Mouse (Mus musculus): Measurements from ENCODE around the gene Hnrnpa1.

DNA sequence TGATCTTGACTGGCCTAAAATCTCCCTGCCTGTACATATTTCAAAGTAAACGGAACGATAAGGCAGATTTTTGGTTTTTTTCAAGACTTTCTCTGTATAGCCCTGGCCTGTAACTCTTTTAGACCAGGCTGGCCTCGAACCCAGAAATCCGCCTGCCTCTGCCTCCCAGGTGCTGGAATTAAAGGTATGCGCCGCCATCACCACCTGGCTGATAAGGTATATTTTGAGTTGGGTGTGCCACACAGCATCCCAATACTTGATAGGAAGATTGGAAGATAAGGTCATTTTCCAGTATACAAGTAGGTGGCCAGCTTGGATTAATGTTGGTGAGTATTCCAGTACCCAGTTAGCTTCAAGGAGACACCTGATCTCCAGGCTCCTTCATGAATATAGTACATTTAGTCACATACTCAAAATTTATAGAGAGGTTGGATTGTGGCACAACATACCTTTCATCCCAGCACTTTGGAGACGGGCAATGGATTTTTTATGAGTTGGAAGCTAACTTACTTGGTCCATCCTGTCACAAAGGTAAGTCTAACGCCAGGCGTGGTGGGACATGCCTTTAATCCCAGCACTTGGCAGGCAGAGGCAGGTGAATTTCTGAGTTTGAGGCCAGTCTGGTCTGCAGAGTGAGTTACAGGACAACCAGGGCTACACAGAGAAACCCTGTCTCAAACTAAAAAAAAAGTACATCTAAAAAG is 7.0 kb downstream of the Hnrnpa1 start:
- no peak for TF ChIP-seq TAL1 (IDR thresholded peaks at IDR 0.05; ENCODE audit: low read length)
- TF ChIP-seq GATA1 (IDR thresholded peaks at IDR 0.05; ENCODE audit: low read length): no peak; the same call in 1 of the 2 replicates
